Mouse (Mus musculus) midbrain, embryonic 15.5 days (tissue): ENCODE measurements around the gene Tmed6. TPM values are rescaled to one million over a fixed set of nuclear protein-coding genes. Genes with fewer than 3 reads are reported as not detected.

Source experiments
- ATAC-seq: fragments of 200-750 bp; cut with Nextera tagmentation; replicated peaks from 2 replicates; pipeline ENCODE4 v1.8.0; 2017; ENCODE audit warnings: moderate TSS enrichment
- H3K27ac ChIP-seq: fragments of 300-500 bp; sonication (generic); 2 replicates; pipeline ENCODE4 v1.5.1; 2015; ENCODE audit warnings: mild to moderate bottlenecking, inconsistent platforms
- H3K27me3 ChIP-seq: fragments of 300-500 bp; sonication (generic); replicated peaks from 2 replicates; pipeline ENCODE4 v1.6.1; 2015; ENCODE audit warnings: inconsistent platforms
- H3K36me3 ChIP-seq: fragments of 300-500 bp; sonication (generic); replicated peaks from 2 replicates; pipeline ENCODE4 v1.6.1; 2015; ENCODE audit warnings: inconsistent platforms
- H3K4me1 ChIP-seq: fragments of 300-500 bp; sonication (generic); 2 replicates; pipeline ENCODE4 v1.6.1; 2015; ENCODE audit warnings: inconsistent platforms
- H3K4me2 ChIP-seq: fragments of 300-500 bp; sonication (generic); 2 replicates; pipeline ENCODE4 v1.6.1; 2015; ENCODE audit warnings: inconsistent platforms, mild to moderate bottlenecking, moderate library complexity
- H3K4me3 ChIP-seq: fragments of 300-500 bp; sonication (generic); 2 replicates; pipeline ENCODE4 v1.5.1; 2015; ENCODE audit warnings: mild to moderate bottlenecking, inconsistent platforms
- H3K9ac ChIP-seq: fragments of 300-500 bp; sonication (generic); 2 replicates; pipeline ENCODE4 v1.6.1; 2015; ENCODE audit warnings: mild to moderate bottlenecking, inconsistent platforms
- H3K9me3 ChIP-seq: fragments of 300-500 bp; sonication (generic); 2 replicates; pipeline ENCODE4 v1.6.1; 2016; ENCODE audit warnings: inconsistent platforms
- WGBS: fragments of 180-500 bp; shearing (Covaris S2); methylation state at CpG from one replicate; pipeline ENCODE4 v1.1.7; 2015; ENCODE audit warnings: mixed read lengths; 5-methylcytosine and 5-hydroxymethylcytosine counted together
- microRNA-seq: library from miRNA; unstranded; fragments of <30 nt; microRNA quantifications from one replicate; pipeline ENCODE4, GENCODE M21; 2016
- polyA plus RNA-seq: library from polyadenylated mRNA; unstranded; fragments of >200 nt; fragmentation: Nextera tagmentation; extraction: Ambion mirVana; gene quantifications from 2 replicates; pipeline ENCODE4 v1.2.1, GENCODE M21; 2015

Tmed6 gene
- polyA plus RNA-seq, 1 experiment from 2014 or later: not detected

DNA sequence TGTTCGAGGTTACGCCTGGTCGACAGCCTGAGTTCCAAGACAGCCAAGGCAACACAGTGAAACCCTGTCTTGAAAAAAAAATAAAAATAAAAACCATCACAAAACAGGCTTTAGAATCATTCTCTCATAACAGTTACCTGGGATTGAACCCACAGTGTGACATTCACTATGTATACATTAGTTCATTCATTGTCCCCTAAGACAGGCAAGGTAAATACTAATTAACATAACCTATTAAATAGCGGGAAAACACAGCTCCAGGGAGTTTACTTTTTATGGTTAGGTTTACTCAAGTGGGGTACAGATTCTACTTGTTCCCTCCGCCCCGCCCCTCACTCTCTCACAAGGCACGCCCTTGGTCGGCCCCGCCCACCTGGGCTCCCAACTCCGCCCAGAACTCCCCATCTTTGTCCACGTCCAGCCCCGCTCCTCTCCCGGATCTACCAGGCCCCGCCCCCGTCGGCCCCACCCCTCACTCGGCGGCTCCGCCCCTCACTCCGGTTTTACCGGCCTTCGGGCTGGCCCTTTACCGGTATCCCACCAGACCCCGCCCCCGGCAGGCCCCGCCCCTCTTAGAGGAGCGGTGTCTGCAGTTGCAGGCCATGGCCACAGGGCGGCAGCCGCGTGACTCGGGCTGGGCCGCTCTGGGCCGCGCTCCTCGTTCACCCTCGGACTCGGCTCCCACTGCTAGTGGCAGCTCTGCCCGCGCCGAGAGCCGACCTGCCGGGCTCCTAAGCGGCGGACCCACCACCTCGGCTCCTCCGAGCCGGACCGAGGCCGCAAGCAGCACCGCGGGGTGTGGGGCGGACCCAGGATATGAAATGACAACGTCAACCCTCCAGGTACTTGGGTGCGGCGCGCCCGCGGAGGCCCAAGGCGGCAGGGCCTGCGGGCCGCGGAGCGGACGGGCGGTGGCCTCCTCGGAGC, 34.5 kb downstream of the Tmed6 start, which contains the start of gene Vps4a:
TSS of gene Vps4a (plus strand) at position 573 of the 927 bp plus-strand sequence.
- Histone ChIP-seq H3K4me3 (peak within 1 kb of the TSS; percentile 68), H3K27ac (peak within 1 kb of the TSS; percentile 72), H3K4me1 (peaks cover 24% of the 10 kb centered on the region), H3K9ac (peak within 1 kb of the TSS; percentile 92), H3K36me3 (no peaks in the 10 kb centered on the region), H3K4me2 (peak within 1 kb of the TSS; percentile 65), H3K27me3 (no peaks in the 10 kb centered on the region), H3K9me3 (no peaks in the 10 kb centered on the region)
- ATAC-seq: peak; percentile 95
- 4% methylated on average over 63 of the region's 66 CpGs for WGBS

DNA sequence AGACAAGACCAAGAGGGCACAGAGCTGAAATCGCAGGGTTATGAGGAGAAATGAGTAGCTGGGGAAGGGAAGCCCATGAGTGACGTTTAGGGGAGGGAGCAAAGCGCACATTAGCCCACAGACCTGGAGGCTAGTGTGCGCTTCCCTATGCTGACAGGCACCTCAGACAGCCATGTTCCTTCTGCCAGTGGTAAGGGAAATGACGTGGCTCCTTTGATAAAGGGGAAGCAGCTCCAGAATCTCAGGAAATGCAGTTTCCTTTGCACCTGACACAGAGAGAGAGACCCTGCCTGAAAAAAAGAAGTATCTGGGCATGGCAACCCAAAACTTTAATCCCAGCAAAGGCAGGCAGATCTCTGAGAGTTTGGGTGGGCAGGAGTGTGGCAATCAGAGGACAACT, 35.4 kb downstream of the Tmed6 start:
- H3K4me3 ChIP-seq: no peak overlapping the region
- ATAC-seq: no peak
- H3K4me1 ChIP-seq: peaks cover 24% of the 10 kb centered on the region
- H3K9me3 ChIP-seq: no peaks in the 10 kb centered on the region
- no peaks in the 10 kb centered on the region for H3K27me3 ChIP-seq
- no peak overlapping the region for H3K27ac ChIP-seq
- H3K36me3 ChIP-seq: no peaks in the 10 kb centered on the region
- no peak overlapping the region for H3K4me2 ChIP-seq
- WGBS: 81% methylated on average over 5 of the region's 5 CpGs
- H3K9ac ChIP-seq: no peak overlapping the region

- no peaks in the 10 kb centered on the region for H3K36me3 ChIP-seq
- H3K4me1 ChIP-seq: peaks cover 21% of the 10 kb centered on the region
- no peak overlapping the region for H3K9ac ChIP-seq
- no peak overlapping the region for H3K4me3 ChIP-seq
- no peaks in the 10 kb centered on the region for H3K27me3 ChIP-seq
- no peaks in the 10 kb centered on the region for H3K9me3 ChIP-seq
- H3K27ac ChIP-seq: no peak overlapping the region
- ATAC-seq: no peak
- no peak overlapping the region for H3K4me2 ChIP-seq
- 89% methylated on average over 3 of the region's 3 CpGs for WGBS
Measured at GRCm38 (mm10) chr8:107029310-107029709, 36.1 kb downstream of the Tmed6 start.

DNA sequence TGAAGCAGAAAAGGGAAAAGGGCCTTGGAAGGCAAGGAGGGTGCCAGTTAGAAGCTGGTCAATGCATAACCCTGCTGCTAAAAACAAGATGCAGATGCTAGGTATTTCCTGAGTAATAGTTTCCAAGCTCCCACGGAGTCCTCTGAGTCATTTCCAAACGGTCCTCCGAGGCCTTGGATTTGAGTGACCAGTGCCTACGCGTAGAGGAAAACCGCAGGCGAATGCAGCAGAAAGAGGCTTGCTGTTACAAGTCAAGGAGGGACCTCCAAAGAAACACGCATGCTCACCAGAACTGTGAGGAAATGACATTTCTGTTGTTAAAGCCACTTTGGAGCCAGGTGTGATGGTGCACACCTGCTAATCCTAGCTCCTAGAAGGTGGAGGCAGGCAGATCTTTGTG, 42.0 kb downstream of the Tmed6 start:
- Histone ChIP-seq H3K27me3 (no peaks in the 10 kb centered on the region), H3K4me3 (no peak overlapping the region), H3K27ac (no peak overlapping the region), H3K4me1 (no peaks in the 10 kb centered on the region), H3K4me2 (no peak overlapping the region), H3K9me3 (no peaks in the 10 kb centered on the region), H3K9ac (no peak overlapping the region), H3K36me3 (no peaks in the 10 kb centered on the region)
- ATAC-seq: no peak
- 95% methylated on average over 8 of the region's 8 CpGs for WGBS

GRCm38 (mm10) chr8:107014915-107015314, 50.5 kb downstream of the Tmed6 start:
- no peaks in the 10 kb centered on the region for H3K9me3 ChIP-seq
- no peak overlapping the region for H3K27ac ChIP-seq
- H3K4me1 ChIP-seq: no peaks in the 10 kb centered on the region
- 0 out of 2 replicates have a peak, but pooled peaks cover 8% of the 10 kb centered on the region for H3K36me3 ChIP-seq
- H3K4me3 ChIP-seq: no peak overlapping the region
- no peak overlapping the region for H3K9ac ChIP-seq
- H3K4me2 ChIP-seq: no peak overlapping the region
- 95% methylated on average over 1 of the region's 1 CpGs for WGBS
- no peaks in the 10 kb centered on the region for H3K27me3 ChIP-seq
- ATAC-seq: no peak

DNA sequence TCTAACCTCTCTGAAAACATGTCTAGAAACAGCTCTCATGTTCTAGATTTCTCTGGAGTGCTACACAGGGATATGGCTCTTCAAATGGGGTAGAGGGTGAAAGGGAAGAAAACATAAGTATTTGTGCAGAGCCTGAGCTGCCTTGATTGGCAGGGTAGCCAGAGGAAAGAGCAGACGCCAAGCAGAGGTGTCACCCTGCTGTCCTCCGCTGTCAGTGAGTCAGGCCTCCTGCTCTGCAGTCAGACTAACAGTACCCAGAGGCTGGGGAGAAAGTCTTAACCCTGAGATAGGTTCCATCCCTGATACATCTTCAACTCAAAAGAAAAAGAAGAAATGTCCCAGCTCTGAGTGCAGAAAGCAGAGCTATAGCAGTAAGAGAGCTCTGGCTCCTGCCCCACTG, 52.8 kb downstream of the Tmed6 start:
- Histone ChIP-seq H3K9ac (no peak overlapping the region), H3K27ac (no peak overlapping the region), H3K4me1 (no peaks in the 10 kb centered on the region), H3K9me3 (no peaks in the 10 kb centered on the region), H3K36me3 (0 out of 2 replicates have a peak, but pooled peaks cover 8% of the 10 kb centered on the region), H3K4me3 (no peak overlapping the region), H3K27me3 (no peaks in the 10 kb centered on the region), H3K4me2 (no peak overlapping the region)
- no peak for ATAC-seq
- 78% methylated on average over 2 of the region's 2 CpGs for WGBS

Small RNAs within 50 kb of the gene (microRNA-seq; reads per million reads assigned to microRNA genes)
- 1.7 reads per million for gene Mir7075

Other genes with a start within 250 kb of the Tmed6 start
- gene Has3, start 195.4 kb downstream of the Tmed6 start, polyA plus RNA-seq: 1.3 and 1.4 TPM in 2 replicates
- gene Utp4, start 172.0 kb downstream of the Tmed6 start, polyA plus RNA-seq: 42.6 and 44.6 TPM in 2 replicates
- gene Sntb2, start 129.9 kb downstream of the Tmed6 start, polyA plus RNA-seq: 5.2 and 5.8 TPM in 2 replicates
- gene Vps4a, start 34.4 kb downstream of the Tmed6 start, polyA plus RNA-seq: 147 and 151 TPM in 2 replicates
- gene Pdf, start 17.0 kb downstream of the Tmed6 start, polyA plus RNA-seq: 35.8 and 40.4 TPM in 2 replicates
- gene Cog8, start 9.0 kb downstream of the Tmed6 start, polyA plus RNA-seq: 42.0 and 44.8 TPM in 2 replicates
- 70.2 and 71.1 TPM in 2 replicates for gene Nip7, start 8.8 kb downstream of the Tmed6 start, polyA plus RNA-seq
- 27.3 and 29.7 TPM in 2 replicates for gene Terf2, start 30.9 kb upstream of the Tmed6 start, polyA plus RNA-seq
- 109 and 116 TPM in 2 replicates for gene Cyb5b, start 85.0 kb upstream of the Tmed6 start, polyA plus RNA-seq
- gene Nfat5, start 227.8 kb upstream of the Tmed6 start, polyA plus RNA-seq: 10.8 and 12.3 TPM in 2 replicates